Mouse (Mus musculus) layer of hippocampus, adult 9-10 months (tissue): Measurements from ENCODE around the gene Iqce.

Experiments used
- DNase-seq: peaks from one replicate; pipeline ENCODE4 v3.0.0; 2022; ENCODE audit warnings: low spot score

Gene Iqce

DNA sequence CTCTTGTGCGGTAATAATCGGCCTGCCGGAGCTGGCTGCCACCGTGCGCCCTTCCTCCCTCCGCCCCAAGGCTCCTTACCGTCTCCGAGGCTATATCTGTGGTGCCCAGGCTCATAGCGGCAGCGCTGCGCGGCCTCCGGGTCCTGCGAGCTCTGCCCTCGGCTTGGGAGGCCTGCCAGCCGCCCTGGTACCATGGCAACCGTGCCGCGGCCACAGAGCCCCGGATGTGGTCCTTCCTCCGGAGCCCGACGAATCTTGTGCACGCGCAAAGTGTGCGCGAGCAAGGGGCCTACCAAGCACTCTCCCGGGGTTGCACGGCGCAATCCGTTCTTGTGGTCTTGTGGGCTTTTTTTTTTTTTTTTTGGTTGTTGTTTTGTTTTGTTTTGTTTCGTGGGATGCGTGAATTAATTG is at the start of gene Iqce:
Gene Iqce (minus strand): TSS at position 276 of the 411 bp plus-strand sequence.
- peak; percentile 63 for DNase-seq

DNA sequence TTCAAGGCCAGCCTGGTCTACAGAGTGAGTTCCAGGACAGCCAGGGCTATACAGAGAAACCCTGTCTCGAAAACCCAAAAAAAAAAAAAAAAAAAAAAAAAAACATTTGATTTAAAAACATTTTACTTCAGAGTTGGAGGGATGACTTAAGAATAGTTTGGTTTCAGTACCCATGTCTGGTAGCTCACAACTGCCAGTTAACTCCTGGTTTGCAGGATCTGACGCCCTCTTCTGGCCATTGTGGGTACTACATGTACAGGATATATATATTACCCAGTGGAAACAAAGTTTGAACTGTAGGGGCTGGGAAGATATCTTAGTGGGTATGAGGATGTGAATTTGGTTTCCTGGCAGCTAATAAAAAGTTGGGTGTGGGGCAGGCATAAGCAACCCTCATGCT is 48.7 kb upstream of the Iqce start:
- DNase-seq, result peak; percentile 48

DNA sequence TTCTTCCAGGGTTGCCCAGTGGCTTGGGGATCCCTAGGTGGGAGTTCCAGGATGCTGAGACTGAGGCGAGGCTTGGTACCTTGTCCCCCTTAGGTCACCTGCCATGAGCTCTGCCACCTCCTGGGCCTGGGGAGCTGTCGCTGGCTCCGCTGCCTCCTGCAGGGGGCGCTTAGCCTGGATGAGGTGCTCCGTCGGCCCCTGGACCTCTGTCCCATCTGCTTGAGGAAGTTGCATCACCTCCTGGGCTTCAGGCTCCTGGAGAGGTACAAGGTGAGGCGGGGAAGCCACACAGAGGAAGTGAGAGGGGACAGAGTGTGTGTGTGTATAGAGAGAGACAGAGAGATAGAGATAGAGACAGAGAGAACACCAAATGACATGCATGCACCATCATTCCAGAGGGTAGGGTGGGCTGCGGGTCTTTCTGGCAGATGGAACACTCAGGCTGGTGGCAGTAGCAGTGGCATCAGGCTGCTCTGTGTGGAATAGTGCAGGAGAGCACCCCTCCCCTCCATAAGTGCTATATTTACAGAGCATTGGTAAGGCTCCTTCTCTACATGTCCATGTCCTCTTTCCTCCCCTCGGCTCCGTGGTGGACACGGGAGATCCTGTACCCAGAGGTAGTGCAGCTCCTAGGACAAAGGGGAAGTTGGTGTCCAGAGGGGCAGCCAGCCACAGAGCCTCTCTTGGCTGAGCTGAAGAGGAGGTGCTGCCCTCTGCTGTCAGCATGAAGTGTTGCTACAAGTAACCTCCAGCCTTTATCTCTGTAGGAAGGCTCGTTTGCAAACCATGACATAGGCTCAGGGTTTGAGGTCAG is 47.1 kb upstream of the Iqce start:
- peak; percentile 51 for DNase-seq

DNA sequence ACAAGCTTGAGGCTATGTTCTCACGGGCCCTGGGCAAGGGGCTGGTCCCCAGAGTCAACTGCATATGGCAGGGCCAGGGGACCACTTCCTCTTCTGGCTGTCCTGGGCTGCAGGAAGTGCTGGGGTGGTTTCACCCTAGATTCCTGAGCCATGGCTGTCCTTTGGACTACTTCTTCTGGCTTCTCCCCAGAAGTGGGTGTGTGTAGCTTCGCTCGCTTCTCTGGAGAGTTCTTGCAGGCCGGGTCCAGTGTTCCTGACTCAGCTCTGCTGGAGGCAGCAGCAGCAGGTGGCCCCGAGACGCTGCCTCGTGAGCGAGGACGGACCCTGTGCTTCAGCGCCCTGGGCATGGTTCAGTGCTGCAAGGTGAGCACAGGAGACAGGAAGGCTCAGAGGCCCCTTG is 46.2 kb upstream of the Iqce start:
- DNase-seq, result no peak

DNA sequence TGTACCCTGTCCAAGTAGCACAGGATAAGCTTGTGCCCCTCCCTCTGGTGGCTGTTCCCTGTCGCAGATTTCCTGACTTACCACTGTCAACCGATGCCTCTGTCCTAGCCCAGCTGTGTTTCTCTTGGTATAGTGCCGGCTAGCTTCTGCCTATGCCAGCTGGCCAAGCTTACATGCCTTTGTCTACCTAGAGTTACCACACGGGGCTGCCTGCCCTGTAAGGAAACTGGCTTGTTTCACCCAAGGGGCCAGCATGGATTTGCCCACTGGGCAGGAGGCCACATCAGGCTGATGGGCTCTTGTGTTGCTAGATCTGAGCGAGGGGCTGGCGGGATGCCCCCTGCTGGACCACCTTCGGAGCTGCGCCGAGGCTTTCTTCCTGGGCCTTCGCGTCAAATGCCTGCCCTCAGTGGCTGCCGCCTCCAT is 41.5 kb upstream of the Iqce start:
- no peak for DNase-seq

DNA sequence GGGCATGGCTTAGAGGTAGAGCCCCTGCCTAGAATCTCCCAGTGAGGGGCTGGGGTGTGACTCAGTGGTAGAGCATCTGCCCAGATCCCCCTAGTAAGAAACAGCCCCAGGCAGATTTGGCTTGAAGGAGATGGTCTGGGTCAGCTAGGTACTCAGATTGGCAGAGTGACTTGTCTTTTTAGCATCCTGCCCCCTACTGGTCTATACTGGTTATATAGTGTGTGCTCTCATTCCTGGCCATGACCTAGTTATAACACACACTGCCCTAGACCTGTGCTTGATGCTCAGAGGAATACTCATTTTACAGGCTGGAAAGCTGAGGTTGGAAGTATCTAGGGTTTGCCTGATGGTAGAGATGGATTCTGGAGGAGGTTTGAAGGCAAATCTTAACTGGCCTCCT is 39.7 kb upstream of the Iqce start:
- peak; percentile 51 for DNase-seq

DNA sequence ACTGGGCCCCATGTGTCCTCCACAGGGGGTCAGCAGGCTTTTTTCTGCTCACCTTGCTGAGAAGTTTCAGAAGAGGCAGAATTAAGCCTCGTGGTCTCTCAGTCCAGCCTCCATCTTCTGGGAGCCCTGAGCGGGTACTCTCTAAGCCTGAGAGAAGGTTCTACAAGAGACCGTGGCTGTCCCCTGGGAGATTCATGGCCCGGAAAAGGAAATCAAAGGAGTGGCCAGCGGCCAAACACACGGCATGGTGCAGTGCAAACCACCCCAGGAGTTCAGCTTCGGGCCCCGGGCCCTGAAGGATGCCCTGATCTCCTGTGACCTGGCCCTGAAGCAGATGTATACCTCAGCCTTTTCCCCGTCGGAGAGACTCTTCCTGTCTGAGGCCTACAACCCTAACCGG is 38.9 kb upstream of the Iqce start:
- no peak for DNase-seq

DNA sequence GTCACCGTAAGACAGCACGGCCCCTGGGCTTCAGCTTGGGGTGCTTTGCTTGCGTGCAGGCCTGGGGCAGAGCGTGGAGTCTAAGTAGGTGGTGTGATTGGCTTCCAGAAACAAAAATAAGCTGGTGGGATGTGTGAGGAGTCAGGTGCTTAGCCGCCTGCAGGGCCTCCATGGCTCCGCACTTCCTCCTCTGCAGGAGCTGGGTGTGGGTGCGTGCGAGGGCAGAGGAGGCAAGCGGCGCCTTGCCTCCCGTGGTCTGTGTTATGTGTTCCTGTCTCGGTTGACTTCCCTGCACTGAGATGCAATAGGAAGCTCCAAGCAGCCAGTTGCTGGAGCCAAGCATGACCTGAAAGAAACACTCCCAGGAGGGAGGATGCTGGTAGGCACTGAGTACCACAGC is 37.6 kb upstream of the Iqce start:
- no peak for DNase-seq

DNA sequence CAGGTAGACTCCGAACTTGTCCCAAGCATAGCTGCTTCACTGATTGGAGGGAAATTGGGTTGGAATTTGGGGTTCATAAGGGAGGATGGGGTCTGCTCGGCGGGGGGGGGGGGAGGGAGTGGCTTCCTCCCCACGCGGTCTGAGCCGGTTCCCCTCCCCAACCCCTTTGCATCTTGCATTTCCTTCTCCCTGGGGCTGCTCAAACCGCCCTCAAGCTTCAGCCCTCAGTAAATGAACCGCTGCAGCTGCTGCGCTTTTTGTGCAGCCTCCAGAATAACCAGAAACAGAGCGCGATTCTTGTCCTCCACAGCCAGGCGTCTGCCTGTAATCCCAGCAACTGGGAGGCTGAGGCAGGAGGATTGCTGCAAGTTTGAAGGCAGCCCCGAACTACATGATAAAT is 34.0 kb upstream of the Iqce start:
- DNase-seq, result no peak

DNA sequence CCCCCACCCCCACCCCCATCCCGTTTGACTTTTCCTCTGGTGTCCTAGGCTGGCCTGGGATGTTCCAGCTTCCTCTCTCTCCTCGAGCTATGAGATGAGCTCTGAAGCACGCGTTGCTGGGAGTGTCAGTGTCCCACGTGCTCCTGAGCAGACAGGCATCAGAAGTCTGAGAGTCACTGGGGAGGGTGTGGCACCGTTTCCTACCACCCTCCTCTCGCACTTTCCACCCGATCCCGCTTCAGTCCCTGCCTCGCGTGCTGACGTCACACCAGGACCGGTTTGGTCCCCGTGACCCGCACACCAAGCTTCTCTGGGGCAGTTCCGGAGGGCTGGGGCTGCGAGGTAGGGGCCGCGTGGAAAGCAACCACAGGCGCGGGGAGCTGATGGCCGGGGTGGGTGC is 33.1 kb upstream of the Iqce start:
- DNase-seq, result no peak

DNA sequence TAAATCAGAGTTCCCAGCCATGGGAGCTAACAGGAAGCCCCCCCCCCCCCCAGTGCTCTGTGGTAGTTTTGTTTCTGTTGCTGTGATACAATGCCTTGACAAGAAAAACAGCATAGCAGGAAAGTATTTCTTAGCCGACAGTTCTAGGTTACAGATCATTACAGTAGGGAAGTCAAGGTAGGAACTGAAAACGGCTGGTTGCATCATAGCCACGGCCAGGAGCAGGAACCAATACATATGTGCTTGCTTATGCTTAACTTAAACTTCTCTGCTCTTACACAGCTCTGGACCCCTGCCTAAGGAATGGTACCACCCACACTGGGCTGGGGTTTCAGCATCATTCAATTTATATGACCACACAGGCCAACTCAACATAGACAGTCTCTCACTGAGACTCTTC is 31.2 kb upstream of the Iqce start:
- no peak for DNase-seq

DNA sequence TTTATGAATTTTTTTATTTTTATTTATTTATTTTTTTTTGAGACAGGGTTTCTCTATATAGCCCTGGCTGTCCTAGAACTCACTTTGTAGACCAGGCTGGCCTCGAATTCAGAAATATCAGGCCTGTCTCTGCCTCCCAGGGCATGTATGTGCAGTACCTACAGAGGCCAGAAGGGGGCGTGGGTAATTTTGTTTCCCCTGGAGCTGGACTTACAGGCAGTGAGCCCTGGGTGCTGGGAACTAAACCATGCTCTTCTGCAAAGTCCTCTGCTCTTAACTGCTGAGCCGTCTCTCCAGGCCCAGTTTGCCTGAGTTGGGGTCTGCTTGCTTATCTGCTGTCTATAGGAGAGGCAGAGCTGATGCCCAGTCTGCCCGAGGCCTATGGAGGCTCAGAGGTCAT is 30.0 kb upstream of the Iqce start:
- DNase-seq, result no peak

DNA sequence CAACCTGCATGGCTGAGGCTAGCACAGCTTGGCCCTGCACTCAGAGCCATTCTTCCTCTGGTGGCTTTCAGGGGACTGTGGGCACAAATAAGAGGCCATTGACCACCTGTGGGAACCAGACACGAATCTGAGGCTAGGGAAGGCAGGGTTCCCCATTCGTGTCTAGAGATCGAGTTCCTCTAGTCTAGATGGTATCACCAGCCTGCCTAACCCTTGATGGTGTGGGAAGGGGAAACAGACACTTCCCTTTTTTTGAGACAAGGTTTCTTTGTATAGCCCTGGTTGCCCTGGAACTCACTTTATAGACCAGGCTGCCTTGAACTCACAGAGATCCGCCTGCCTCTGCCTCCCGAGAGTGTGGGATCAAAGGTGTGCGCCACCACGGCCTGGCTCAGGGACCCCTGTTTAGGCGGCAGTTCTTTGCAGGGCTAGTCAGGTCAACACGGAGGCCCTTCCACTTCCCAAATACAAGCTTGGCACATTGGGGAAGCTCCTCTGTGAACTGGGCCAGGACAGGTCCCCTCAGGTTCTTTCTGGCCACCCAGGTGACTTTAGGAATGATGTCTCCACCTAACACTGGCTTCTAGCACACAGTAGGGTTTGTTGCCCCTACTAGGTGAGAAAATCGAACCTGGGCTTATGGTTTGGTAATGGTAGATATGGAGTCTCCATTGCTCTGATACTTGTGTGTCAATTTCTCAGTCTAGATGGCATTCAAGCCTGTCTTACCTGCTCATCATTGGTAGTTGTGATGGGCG is 29.0 kb upstream of the Iqce start:
- no peak for DNase-seq

DNA sequence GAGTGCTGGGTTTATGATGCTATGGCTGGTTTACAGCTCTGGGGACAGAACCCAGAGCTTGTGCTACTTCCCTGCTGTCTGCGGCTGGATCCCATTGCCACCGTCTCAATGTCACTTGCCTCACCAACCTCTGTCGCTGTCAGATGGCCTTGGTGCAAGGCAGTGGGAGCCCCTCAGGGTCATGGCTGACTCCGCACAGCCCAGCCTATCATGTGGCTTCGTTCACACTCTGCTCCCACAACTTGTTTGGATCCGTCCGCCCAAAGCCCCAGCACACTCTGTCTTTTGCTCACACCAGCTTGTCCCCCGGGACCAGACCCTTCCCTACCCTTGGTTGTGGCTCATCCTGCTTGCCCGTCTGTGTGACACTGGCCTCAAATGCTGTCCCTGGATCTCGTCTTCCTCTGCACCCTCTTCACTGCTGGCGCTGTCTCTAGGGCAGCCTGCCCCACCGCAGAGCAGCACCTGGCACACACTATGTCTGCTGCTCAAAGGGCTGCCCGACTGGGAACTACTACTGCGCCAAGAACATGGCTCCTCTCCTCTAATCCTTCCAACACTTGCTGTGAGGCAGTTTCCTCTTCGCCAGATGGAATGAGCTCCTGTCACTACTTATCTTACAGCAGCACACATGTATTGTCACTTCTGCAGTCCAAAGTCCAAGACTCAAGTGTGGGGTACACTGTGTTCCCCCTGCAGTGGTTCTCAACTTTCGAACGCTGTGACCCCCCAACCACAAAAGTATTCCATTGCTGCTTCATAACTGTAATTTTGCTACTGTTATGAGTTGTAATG is 25.0 kb upstream of the Iqce start:
- DNase-seq, result no peak

DNA sequence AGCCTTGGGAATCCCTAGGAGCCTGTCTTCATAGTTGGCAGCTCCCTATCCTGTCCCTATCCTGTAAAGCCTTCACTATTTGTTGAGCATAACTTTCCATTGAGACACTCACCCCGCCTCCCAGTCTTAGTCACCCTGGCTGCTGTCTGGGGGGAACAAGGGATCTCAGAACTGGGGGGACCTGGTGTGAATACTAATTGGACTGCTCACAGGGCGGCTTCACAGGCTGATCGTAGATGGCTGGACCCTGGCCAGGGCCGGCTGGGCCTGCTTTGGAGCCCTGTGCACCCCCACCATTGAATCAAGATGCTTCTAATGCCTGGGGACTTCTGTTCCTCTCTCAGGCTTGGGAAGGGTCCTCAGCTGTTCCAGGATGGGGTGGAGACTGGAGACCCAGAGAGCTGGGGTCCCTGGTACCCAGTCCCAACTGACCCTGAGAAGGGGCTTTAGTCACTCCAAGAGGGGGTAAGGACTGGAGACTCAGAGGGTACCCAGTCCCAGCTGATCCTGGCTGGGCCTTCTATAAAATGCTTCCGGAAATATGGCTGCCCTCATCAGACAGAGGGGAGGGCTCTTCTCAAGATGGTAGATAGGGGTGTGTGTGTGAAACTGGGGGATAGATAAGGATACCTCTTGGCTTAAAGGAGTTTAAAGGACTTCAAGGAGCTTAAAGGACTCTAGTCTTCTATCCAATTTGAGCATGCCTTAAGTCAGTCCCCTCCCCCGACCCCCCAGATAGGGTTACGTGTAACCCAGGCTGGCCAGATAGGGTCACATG is 24.1 kb upstream of the Iqce start:
- no peak for DNase-seq

DNA sequence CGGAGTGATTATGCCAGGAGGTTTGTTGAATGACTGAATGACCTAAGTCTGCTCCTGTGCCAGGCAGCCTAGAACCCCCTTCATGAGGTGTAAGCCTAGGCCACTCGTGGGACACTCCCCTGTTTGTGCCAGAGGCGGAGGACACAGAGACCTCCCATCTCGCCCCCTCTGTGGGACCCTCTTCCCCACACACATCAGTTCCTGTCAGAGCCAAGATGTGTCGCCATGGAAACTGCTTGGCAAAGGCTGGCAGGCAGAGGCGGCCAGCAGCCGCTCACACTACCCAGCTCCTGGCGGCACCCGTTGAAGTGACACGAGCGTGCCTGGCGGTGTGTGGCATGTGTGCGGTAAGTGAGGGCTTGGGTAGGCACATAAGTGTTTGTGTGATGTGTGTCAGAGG is 21.6 kb upstream of the Iqce start, which contains the start of gene Amz1:
Gene Amz1 (plus strand): TSS at position 306 of the 400 bp plus-strand sequence.
- no peak for DNase-seq

DNA sequence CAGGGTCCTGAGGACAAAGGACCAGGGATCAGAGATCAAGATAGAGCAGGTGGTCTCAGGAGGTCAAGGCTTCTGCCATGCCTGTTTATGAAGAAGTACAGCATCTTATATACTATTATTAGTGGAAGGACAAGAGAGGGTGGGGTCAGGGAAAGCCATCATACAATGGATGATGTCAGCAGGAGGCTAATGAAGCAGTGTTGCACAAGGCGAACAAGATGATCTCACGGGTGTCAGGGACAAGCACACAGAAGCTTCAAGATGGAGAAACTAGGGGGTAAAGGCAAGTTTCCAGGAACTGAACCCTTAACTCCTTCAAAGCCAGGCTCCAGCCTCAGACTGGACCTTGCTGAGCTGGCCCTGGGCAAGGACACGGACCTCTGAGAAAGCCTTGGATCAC is 19.9 kb upstream of the Iqce start:
- no peak for DNase-seq

DNA sequence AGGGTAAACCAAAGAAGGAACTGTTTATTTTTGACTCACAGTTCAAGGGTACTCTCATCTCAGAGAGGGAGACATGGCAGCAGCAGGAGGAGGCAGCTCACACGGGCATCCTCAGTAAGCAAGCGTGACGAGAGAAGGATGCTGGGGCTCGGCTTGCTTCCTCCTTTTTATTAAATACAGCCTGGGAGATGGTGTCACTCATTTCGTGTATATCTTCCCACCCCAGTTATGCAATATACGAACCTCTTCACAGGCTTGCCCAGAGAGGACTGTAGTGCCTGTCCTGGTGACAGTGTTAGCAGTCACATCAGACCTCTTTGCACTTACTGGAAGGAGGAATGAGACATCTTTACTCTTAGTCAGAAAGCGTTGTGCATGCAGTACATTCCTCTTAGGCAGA is 18.6 kb upstream of the Iqce start:
- no peak for DNase-seq

DNA sequence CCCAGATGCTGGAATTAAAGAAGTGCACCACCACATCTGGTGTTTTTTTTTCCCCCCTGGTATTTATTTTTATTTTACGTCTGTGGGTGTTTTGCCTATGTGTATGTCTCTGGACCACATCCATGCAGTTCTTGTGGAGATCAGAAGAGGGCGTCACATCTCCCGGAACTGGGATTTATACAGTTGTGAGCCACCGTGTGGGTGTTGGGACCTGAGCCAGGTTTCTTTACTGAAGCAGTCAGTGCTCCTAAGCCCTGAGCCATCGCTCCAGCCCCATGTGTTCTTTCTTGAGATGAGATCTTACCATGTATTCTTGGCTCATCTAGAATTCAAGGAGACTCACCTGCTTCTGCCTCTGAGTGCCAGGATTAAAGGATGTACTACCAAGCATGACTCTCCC is 8.9 kb upstream of the Iqce start:
- no peak for DNase-seq

DNA sequence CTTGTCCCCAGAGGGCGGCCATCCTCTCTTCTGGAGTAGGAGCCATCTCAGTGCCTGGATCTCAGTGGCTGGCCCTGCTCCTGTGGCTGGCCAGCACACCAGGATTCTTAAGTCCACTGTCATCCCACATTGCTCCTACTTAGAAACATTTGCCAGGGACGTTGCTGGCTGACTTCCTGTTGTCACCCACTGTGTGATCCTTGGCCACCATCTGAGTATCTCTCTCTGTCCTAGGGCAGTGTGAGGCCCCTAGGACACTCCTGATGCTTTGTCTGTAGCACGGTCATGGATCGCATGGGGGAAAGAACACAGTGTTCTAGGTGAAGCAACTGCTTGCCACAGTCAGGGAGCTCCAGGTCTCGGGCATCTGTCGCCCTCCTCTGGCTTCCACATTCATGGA is 8.1 kb upstream of the Iqce start:
- no peak for DNase-seq

DNA sequence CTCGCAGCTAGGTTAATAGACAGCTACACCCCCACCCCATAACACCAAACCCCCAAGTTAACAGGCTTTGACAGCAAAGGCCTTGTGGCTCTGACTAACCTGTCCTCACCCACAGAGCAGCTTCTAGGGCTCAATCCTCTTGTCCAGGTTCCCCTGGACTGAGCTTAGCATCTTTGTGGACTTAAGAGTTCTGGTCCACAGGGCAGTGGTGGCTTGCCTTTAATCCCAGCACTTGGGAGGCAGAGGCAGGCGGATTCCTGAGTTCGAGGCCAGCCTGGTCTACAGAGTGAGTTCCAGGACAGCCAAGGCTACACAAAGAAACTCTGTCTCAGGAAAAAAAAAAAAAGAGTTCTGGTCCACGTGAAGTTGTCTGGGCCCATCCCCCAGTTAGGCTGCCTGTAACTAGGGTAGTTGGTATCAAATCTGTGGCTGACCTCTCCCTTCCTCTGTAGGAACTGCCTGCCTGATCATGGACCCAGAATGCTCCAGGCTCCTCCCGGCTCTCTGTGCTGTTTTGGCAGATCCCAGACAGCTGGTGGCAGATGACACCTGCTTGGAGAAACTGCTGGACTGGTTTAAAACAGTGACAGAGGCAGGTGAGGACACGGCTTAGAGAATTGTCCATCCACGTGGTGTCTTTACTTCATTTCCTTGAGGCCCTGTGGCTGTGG is 3.5 kb upstream of the Iqce start:
- DNase-seq, result no peak
